Mouse (Mus musculus) forelimb bud, embryonic 11.5 days (tissue): ENCODE data around the gene Wdfy3.
"Not testable (repeated sequence)": the region's sequence is repeated elsewhere in the genome, so short reads cannot be mapped to it uniquely, and the experiment has no call there.

Experiments used
- DNase-seq: peaks from one replicate; pipeline ENCODE4 v3.0.0-alpha.2; 2012; ENCODE audit warnings: low read depth, low spot score

Gene Wdfy3

DNA sequence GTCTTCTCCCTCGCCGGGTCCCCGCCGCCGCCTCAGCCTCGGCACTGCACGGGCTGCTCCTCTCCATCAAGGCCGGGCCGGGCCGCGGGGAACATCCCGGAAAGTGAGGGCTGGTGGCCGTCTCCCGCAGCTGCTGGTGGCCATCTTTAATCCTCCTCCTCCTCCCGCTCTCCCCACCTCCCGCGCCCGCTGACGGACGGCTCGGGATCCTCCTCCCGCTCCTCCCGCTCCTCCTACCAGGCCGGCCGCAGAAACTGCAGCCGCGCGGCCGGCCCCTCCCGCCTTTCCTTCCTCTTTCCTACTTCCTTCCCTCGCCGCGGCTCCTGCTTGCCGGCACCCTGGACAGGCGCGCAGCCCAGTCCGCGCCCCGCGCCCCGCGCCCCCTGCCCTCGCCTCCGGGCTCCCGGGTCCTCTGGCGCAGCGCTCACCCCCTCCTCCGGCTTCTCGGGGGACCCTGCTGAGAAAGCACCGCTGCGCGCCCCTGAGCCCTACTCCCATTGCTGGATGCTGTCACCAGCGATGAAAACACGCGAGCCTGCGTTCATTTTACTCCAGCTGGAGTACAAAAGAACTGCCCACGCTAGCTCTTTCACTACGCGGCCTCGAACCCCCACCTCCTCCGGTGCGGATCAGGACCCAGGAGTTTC, at the start of gene Wdfy3:
Gene Wdfy3, minus strand, starts transcription at position 155 of the 647 bp plus-strand sequence.
- DNase-seq: peak; percentile 84

DNA sequence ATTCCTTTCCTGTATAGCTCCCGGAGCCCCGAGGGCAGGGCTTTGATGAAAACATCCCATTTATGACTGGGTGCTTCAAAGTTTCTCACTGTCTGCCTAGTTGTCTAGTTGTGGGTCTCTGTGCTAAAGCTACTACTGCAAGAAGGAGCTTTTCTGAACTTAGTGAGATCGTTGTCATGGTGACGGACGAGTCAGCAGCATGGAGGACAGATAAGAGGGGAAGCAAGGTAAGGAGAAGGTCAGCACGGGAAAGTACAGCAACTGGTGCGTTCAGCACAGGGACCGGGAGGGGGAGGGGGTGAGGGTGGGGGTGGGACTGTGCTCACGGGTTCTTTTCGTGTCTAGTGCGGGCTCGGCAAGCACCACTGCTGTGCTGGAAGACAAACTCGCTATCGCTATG, 43.3 kb upstream of the Wdfy3 start:
- DNase-seq: no peak

DNA sequence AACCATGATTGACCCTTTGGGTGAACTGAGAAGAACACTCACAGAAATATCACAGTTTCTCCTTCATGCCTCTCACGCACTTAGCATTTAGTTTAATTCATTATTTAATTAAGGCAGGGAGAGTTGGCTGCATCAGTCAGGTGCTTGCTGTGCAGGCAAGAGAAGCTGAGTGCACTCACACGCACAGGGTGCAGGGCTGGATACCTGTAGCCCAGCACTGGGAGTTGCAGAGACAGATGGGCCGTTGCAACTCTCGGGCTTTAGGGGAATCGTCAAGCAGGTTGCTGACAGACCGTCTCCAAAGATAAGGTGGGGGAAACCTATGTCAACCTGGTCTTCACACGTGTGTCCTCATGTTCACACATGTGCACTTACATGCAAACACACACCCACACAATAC, 42.3 kb upstream of the Wdfy3 start:
- DNase-seq: no peak

DNA sequence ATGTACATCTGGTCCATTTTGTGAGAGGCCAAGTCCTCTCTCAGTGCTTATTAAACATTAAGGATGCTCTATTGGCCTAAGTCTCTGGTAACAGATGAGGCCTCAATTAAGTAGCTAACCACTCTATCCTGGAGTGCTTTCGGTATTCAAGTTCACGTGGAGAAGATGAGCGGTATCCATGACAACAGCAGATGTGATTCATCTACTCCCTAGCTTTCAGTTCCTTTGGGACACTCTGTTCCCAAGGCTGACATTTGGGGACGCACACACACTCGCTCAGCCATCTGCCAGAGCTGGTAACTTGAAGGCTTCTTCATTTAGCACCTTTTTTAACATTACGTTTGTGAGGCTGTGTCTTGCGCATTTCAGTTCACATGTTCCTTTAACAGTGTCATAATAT, 40.3 kb upstream of the Wdfy3 start:
- DNase-seq: no peak

DNA sequence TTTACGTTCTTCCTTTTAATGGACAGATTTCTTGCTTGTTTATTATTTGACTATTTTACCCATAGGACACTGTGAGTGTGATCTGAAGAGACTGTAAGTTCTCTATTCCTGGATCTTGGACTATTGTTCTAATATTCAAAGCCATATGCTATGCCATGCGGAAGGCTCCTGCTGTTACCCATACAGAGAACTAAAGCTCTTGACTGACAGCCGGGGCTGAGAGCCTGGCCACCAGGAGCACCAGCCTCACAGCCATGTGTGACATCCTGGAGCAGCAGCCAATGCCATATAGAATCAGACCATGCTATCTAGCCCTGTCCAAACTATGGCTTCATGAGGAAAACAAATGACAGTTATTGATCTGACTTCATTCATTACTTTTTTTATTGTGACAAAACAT, 36.2 kb upstream of the Wdfy3 start:
- no peak for DNase-seq

DNA sequence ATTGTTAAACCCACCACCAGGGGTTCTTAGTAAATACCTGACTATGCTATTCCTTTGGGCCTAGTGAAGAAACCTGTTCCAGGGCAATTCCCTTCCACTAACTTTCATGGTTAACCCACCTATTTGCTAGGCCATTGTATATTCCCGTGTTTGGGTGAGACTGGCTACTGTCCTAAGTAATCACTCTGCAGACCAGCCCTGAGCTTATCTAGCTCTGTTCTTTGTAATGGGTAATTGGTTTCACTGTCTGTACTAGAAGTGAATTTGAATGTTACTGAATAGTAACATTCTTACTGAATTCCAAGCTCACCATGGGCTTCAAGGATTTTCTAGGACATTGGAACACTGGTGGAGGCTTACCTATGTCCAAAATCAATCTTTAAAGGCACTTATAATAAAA, 32.1 kb upstream of the Wdfy3 start:
- DNase-seq: not testable (repeated sequence)

DNA sequence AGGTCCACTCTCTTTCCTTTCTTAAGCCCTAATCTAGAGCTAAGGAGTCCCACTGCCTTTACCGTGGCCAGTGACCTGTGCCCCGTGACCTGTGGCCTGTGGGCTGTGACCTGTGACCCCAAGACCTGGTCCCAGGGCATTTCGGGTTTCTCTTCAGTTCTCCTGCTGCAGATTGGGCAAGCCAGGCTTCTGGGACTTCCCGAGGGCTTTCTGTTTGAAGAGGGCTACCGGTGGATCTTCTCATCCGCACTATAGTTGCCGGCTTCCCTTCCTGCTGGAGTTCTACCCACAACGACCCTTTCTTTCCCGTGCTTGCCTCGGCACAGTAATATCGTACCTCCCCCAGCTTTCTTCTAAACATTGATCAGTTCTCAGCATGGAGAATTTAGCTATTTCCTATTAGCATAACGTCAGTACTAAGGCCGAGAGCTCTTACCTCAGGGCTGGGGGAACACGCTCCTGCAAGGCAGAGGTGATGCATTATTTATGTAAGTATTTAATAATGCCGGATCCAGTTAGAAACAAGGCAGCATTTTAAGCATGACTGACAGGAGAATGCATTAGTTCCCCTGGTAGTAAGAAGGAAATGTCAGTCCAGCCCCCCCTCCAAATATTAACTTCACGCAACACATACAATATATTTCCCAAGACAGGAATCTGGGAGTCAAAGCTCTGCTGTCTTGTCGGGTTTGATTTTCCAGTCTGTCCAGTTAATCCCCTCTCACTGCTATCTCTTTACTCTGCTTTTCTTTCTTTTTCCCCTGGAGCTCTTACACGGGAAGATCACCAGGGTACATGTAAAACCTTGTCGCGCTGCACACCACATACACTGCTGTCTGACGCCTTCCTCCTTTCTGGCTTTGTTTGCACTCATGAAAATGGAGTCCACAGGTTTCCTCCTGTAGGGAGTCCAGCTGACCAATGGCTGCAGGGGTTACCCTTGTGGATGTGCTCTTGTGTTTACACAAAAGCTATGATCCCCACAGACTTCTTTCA, 30.8 kb upstream of the Wdfy3 start:
- DNase-seq: no peak

DNA sequence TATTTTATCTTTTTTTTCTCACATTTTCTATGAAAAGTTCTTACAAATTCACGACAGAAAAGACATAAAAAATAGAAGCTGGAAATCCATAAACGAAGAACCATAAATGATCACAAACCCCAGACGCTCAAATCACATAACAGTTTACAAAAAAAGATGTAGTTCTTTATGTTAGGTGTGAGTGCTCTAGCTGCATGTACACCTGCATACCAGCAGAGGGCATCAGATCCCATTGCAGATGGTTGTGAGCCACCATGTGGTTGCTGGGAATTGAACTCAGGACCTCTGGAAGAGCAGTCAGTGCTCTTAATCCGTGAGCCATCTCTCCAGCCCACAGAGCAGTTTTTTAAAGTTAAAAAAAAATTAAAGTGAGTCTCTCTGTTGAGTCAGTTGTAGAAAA, 25.9 kb upstream of the Wdfy3 start:
- DNase-seq: no peak

DNA sequence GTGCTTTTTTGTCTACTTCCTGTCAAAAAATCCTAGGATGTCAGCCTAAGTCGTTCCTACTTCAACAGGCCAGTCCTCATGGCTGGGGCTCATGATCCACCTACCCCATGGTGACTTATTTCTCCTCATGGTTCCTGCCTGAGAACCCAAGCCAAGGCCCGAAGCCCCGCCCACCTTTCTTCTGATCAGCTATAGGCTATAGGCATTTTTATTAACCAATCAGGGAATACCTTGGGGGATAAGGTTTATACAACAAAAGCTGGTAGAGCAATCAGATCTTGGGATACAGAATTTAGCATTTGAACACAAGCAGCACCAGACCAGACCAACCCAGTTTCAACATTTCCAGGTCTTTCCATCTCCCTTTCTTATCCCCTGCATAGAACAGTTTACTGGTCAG, 21.0 kb upstream of the Wdfy3 start:
- DNase-seq: no peak

DNA sequence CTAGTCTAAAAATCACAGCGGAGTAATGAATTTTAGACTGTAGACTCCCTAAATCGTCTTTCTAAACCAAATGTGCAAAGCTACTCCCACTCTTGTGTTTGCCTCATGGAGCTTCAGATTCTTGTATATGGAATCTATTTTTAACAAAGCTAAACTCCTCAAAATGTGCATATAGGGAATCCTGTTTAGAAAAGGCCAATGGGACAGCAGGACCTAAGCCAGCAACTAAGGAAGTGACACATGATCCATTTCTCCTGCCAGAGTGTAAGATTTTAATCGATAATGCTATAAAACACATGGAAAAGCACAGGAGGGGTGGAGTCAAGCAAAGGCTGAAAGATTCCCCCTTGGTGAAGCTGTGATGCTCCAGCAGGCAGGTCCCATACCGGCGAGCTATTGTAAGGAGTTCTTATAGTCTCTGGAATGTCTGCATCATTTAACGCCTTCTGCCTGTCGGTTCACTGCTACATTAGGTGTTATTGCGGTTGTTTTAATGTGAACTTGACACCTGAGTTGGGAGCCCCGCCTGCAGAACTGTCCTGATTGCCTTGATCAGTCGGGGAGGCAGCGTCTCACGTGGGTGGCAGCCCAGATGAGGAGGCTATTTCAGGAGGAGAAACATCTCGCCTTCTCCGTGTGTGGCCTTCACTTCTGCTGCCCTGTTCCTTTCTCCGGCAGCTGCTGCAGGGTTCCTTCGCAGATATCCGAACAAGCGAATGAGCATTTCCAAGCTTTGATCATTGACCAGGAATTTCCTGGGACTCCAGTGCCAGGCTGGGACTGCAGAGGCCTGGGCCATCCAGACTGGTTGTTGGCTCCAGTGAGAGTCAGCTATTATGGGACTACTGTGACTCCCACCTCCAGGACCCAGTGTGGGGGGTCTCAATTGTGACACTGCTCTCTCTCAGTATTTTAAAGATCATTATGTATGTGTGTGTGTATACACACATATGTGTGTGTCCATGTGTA, 15.3 kb upstream of the Wdfy3 start:
- no peak for DNase-seq

DNA sequence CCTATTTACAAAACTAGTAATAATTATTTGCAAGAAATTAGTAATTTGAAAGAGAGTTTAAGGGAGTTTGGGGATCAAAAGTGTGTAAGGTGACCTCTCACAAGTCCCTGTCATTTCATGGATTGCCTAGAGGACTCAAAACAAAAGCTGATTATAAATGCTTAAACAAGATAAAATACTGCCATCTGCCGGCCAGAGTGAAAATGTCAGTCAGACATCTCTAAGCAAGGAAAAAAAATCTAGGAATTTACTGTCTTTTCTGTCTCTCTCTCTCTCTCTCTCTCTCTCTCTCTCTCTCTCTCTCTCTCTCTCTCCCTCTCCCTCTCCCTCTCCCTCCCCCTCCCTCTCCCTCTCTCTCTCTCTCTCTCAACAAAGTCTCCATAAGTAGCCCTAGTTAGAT, 4.4 kb upstream of the Wdfy3 start:
- DNase-seq: peak; percentile 74

DNA sequence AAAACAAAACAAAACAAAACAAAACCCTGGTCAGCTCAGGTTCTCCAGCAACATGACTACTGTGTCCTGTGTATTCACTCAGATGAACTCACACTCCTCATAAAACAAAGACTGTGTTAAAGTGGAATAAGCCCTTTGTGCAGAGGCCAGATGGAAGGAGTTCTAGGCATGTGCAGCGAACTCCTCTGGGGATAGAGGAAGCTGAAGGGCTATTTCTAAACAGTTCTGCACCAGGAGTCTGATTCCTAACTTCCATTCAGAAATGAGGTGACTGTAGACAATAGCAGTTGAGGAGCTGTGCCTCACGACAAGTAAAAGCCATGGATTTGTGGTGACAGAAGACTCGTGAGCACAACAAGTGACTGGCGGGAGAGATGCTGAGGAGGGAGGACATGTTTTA, 2.3 kb upstream of the Wdfy3 start:
- no peak for DNase-seq

DNA sequence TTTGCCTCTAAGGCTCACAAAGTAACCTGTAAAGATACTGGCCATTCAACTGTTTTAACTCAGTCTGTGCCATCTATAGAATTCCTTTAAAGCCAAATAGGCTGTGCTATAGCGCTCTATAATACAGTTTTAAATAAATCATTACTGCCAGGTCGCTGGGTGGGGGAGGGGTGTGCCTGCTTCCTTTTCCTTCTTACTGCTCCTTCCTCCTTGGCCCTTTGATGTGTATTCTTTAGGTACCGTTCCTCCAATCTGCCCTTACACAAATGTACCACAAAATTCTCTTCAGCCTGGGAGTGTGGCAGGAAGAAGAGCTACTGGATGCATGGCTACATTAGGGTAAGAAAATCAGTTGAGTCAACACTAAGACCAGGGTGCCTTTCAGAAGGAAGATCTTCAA, 1.5 kb upstream of the Wdfy3 start:
- no peak for DNase-seq

DNA sequence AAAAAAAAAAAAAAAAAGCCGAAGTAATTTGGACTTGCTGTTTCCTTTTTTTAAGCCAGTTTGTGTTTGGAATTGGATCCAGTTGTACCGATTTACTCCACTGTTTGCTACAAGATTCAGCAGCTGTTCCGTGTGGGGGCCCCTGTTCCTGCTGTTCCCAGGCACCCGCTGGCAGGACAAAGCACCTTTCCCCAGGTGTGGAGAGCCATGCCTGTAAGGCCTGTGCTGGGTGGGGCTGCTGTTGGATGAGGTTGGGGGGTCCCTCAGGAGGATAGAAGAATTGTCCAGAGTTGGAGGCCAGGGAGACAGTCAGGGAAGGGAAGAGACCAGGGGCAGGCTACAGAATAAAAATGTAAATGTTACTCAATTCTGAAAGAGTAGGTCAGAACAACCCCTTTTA, 1.1 kb upstream of the Wdfy3 start:
- no peak for DNase-seq

DNA sequence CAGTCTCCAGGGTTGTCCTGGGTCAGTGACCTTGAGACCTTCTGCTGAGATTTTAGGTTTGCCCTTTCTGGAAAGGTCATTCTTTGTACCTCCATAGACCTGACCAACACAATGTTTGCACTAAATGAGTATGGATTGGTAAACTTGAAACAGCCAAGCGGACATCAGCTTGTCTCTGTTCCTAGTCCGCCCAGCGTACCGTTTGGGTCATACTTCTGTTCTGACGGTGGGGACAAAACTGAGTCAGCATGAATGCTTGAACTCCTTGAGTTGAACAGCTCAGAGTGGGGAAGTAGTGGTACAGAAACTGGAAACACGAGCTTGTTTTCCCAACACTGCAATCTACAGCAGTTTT, 670 bp upstream of the Wdfy3 start:
- peak; percentile 42 for DNase-seq

DNA sequence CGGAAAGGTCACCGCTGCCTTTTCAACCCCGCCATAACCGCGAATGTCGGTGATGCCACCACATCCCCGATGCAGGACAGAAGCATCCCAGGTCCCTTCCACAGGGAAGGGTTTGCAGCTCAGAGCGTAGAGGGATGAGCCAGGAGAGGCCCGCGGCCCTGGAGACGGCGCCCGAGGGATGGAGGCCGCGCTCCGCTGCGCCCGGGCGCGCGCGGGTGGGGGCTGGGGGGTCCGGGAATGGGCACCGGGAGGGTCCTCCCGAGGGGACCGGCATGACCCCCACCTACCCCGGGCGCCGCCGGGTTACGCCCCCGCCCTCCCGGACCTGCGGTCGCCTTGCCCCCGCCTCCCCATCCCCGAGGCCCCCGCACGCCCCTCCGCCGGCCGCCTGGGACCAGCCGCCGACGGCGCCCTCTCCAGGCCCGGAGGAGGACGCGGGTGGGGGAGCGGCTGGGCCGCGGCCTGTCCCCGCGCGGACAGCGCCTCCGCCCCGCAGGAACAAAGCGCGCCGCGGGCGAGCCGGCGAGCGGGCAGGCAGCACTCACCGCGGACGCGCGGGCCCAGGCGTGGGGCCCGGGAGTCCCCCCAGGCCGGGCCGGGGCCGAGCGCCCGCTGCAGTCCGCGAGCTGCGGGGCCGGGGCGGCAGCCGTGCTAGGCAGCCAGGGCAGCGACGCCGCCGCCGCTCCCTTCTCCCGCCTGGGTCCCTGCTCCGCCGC, 512 bp downstream of the Wdfy3 start:
- DNase-seq: no peak

DNA sequence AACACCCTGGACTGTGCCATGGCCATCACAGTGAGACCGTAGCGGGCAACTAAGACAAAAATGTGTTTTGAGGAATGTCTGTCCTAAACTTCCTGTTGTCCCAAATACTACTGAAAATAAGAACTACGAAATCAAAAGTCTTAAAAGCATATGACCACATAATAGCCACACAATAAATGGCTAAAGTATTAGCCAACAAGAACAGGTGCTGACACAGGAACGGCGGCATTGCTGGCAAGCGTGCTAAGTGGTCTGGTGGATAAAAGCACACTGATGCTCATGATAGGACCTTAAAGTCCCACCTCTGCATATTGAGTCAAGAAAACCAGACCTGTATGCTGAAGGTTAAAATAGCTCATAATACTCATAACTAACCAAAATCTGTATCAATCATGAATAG, 3.3 kb downstream of the Wdfy3 start:
- DNase-seq: no peak

DNA sequence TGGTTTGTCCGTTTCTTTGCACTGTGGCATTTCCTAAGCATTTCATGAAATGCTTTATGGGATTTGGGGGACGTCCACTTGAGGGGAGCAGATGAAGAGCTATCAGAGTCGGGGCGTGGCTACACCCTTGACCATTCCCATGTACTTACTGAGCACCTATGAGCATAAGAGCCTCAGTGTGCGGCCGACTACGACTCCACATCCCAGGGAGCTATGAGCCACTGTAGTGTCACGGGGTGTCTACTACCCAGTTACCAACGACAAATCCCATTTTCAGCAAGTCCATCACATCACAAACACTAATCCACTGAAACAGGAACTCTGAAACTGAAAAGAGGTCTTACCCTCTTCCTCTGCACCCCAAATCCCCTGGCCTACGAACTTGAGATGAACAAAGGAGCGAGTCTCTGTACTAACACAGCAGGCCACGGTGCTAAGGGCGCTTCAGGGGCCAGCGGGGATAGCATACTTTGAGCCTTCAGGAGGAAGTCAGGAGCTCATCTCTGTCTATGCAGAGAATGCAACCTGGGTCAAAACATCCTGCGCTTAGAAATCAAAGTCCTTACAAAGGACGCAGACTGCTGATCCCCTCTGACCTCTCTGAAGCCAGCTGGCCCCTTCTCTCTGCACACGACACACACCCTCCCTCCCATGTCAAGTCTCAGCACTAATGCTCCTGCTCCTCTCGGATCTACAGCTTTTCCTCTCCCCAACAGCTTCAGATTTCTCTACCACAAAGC, 6.5 kb downstream of the Wdfy3 start:
- no peak for DNase-seq

DNA sequence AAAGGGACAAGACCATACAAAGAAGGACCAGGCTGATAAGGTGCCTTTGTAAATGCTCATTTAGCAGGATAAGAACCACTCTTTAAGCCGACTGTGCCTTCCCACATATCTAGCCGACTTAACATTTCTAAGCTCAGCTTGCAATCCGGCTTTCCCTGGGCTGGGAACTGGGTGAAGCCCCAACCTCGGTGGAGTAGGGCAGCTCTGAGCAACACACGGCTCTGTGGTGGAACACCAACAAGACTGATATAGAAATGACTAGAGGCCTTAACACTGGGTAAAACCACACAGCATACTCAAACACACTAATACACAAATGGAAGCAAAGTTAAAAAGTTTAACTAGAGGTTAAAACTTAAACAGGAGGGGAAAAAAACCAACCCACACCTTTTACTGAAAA, 7.9 kb downstream of the Wdfy3 start:
- no peak for DNase-seq

DNA sequence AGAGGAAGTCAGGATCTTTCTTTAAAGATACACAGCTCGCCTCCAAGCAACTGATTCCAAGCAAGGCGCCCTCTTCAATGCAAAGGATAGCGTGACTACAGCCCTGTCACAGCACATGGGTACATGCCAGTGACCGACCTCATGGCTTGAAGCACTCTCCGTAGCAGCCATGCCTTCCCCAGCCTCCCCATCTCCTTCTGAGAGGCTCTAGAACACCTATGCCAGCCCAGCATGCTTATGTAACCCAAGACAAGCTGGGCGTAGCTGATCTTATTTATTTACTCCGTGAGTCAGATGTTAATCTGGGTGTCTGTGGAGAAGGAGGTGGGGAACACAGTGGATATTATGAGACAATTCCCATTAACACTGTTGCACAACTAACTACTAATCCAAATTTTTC, 13.8 kb downstream of the Wdfy3 start:
- no peak for DNase-seq
